Mouse (Mus musculus) ovary, adult 10 weeks (tissue): ENCODE results near the gene Olfr312. TPM values are rescaled to one million over a fixed set of nuclear protein-coding genes. Genes with fewer than 3 reads are reported as not detected.

Source experiments
- polyA plus RNA-seq: library from polyadenylated mRNA; stranded (reverse); fragments of 350-450 nt; fragmentation: Illumina TruSeq; extraction: RNeasy Lipid Tissue Mini Kit (QIAGEN cat#74804); gene quantifications from one replicate; pipeline ENCODE4 v1.2.3, GENCODE M21; 2014

Olfr312 gene
- not detected for polyA plus RNA-seq

DNA sequence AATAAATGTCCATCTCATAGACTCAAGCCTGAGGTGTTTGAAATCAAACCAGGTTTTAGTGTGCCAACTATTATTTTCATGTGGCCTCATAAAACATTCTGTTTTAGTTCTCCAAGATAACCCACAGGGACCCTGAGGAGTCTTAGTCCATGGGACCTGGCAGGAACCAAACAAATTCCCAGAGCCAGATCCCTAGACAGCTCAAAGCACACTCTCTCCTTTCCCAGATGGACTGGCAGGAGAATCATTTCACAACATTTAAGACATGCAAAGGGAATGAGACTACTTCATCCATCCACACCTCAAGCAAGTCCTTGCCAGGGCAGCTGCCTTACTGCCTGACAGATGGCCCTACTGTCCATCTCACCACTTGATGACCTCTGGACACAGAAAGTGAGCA lies at the start of gene Olfr312:
Olfr312 (plus strand) TSS at position 301 of the 400 bp plus-strand sequence.

DNA sequence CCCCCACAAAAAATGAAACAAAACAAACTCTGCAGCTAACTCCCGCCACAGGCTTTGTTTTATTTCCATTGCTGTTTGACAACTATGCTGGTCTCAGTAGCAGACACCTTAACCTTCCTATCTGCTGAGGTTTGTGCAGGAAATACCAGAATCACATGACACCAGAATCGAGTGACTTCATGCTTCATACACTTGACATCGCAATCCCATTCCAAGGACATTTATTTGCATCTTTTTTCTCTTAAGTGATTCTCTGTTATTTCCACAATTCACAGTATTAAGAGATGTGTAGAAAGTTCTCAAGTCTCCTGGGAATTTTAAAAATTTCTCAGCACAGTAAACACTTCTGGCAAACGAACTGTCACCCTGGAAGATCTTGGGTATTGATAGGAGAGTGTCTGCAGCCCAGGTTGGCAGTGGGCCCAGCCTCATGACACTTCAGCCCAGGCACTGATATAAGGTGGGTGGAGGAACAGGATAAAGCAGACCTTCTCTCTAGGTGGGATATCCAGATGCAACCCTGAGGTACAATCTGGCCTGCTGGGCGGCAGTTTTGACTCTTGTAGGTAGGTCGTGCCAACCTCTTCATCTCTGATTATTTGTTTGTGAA lies 46.5 kb upstream of the Olfr312 start, which contains the start of gene Olfr314:
Olfr314 (plus strand) TSS at position 473 of the 610 bp plus-strand sequence.

DNA sequence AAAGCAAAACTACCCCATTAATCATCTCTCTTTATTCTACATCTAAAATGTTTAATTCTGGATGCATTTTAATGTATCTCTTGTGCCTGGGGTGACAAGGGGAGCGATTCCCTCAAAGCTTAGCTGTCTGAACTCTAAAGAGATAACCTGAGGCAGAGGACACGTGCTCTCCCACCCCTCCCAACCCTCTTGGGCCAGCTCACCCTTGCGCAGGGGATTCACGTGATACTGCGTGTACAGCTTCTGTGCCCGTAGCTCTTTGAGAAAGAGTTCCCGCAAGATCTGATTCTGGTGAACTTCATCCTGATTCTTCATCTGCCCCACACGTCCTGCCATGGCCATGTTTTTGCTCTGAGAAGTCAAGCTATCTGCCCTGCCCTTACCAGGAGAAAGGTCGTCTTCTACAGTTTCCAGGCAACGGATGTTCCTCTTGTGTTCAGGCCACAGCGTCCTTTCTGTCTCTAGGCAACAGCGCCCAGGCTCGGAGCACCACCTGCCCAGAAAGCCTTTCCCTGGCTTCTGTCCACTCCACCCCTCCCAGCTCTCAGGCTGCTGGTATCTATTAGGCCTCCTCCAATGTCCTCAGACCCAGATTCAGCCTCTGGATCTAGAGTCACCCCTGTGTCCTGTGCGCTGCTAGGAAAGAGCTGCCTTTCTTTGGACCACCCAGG lies 27.3 kb upstream of the Olfr312 start, which contains the start of gene Fam183b:
Fam183b (minus strand) TSS at position 403 of the 671 bp plus-strand sequence.

DNA sequence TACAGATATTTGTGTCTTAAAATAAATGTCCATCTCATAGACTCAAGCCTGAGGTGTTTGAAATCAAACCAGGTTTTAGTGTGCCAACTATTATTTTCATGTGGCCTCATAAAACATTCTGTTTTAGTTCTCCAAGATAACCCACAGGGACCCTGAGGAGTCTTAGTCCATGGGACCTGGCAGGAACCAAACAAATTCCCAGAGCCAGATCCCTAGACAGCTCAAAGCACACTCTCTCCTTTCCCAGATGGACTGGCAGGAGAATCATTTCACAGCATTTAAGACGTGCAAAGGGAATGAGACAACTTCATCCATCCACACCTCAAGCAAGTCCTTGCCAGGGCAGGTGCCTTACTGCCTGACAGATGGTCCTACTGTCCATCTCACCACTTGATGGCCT lies 14.3 kb upstream of the Olfr312 start, which contains the start of gene Olfr313:
Olfr313 (plus strand) TSS at position 301 of the 400 bp plus-strand sequence.

DNA sequence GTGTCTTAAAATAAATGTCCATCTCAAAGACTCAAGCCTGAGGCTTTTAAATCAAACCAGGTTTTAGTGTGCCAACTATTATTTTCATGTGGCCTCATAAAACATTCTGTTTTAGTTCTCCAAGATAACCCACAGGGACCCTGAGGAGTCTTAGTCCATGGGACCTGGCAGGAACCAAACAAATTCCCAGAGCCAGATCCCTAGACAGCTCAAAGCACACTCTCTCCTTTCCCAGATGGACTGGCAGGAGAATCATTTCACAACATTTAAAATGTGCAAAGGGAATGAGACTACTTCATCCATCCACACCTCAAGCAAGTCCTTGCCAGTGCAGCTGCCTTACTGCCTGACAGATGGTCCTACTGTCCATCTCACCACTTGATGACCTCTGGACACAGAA lies 9.9 kb downstream of the Olfr312 start, which contains the start of gene Olfr311:
Olfr311 (plus strand) TSS at position 301 of the 400 bp plus-strand sequence.

DNA sequence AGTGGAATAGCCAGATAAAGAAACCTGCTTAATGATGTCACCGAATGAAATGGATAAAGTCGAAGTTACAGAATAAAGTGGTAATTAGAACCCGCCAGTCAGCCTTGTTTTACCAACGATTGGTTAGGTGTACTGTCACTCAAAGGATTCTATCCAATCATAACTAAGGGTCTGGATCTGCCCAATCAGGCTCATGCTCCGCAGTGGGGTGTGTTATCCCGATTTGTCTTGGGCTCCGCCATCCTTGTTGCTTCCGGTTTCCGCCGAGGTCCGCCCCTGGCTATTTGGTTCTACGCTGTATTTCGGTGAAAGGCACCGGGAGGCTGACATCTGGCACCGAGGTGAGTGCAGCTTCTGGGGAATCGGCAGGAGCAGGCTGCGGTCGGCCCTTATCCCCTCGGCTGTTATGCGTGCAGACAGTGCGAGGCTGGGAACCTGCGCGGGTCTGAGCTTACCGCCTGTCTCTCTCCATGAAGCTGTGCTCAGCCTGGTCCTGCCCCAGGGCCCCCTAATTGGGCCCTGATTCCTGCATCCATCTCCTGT lies 18.0 kb downstream of the Olfr312 start, which contains the start of gene Gm12258:
Gm12258 (plus strand) TSS at position 240 of the 543 bp plus-strand sequence.

DNA sequence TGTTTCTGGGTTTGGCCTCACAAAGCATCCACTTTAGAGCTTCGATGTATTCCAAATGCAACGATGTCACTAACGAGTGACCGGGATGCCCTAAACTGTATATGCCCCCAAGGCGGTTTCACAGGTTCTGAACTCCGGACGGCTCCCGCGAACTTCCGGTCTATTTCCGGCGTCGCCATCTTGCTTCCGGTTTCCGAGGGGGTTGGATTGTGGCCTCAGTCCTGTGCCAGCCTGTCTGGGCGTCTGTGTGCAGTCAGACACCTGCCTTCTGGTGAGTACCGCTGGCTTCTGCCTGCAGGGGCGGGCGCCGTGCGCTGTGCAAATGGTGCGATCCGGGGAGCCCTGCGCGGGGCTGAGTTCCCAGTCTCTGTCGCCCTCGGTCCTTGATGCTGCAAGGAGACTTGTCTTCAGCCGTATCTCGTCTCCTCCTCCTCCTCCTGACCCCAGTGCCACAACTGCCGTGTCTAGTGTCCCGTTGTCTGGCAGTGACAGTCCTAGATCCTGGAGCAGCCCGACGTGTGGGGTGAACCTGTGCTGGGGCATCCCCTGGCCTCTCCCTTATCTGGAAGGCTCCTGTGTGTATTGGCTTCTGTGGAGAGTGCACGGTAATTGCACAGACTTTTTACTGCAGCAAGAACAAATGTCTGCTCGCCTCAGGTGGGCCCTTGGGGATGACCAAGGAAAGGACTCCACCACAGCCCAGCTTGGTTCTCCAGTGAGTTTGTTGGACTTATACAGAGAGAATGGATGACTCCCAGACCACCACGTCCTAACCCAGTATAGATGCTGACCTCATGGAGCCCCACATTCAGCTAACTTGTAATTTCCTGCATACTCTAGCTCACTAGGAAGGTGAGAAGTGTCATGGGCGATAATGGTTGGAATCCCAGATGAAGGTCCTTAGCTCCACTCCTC lies 38.3 kb downstream of the Olfr312 start, which contains the start of gene 2810021J22Rik:
2810021J22Rik (plus strand) TSS at position 178 of the 915 bp plus-strand sequence.

Other genes starting within 250 kb of the Olfr312 start
- not detected for gene Olfr324, start 234.1 kb upstream of the Olfr312 start, polyA plus RNA-seq
- gene 2210407C18Rik, start 213.2 kb upstream of the Olfr312 start, polyA plus RNA-seq, result 0.80 TPM
- not detected for gene Olfr323, start 198.7 kb upstream of the Olfr312 start, polyA plus RNA-seq
- gene Trim58, start 188.8 kb upstream of the Olfr312 start, polyA plus RNA-seq, result not detected
- not detected for gene Olfr322, start 170.5 kb upstream of the Olfr312 start, polyA plus RNA-seq
- not detected for gene Olfr320, start 148.1 kb upstream of the Olfr312 start, polyA plus RNA-seq
- gene Olfr319, start 130.1 kb upstream of the Olfr312 start, polyA plus RNA-seq, result not detected
- not detected for gene Olfr318, start 105.2 kb upstream of the Olfr312 start, polyA plus RNA-seq
- gene Olfr317, start 90.0 kb upstream of the Olfr312 start, polyA plus RNA-seq, result not detected
- not detected for gene Olfr316, start 76.5 kb upstream of the Olfr312 start, polyA plus RNA-seq
- not detected for gene Olfr315, start 56.0 kb upstream of the Olfr312 start, polyA plus RNA-seq
- not detected for gene Olfr314, start 46.3 kb upstream of the Olfr312 start, polyA plus RNA-seq
- 17.5 TPM for gene Fam183b, start 27.3 kb upstream of the Olfr312 start, polyA plus RNA-seq
- not detected for gene Olfr313, start 14.2 kb upstream of the Olfr312 start, polyA plus RNA-seq
- gene Olfr311, start 10.0 kb downstream of the Olfr312 start, polyA plus RNA-seq, result not detected
- 5.8 TPM for gene Gm12258, start 17.9 kb downstream of the Olfr312 start, polyA plus RNA-seq
- gene 2810021J22Rik, start 38.0 kb downstream of the Olfr312 start, polyA plus RNA-seq, result 13.6 TPM
- gene Zfp39, start 75.0 kb downstream of the Olfr312 start, polyA plus RNA-seq, result 12.8 TPM
- not detected for gene Btnl10, start 88.7 kb downstream of the Olfr312 start, polyA plus RNA-seq
- 10.8 TPM for gene Rnf187, start 109.7 kb downstream of the Olfr312 start, polyA plus RNA-seq
- not detected for gene Hist3h2ba, start 119.7 kb downstream of the Olfr312 start, polyA plus RNA-seq
- gene Hist3h2a, start 125.4 kb downstream of the Olfr312 start, polyA plus RNA-seq, result 9.8 TPM
- gene Trim17, start 125.4 kb downstream of the Olfr312 start, polyA plus RNA-seq, result 0.14 TPM
- 0.57 TPM for gene Trim11, start 148.9 kb downstream of the Olfr312 start, polyA plus RNA-seq